Mouse (Mus musculus): ENCODE results near the gene Srpx. TPM values are rescaled to one million over a fixed set of nuclear protein-coding genes. Genes with fewer than 3 reads are reported as not detected.

The Srpx gene
- polyA plus RNA-seq (2017; shearing (Covaris generic)), result not detected

DNA sequence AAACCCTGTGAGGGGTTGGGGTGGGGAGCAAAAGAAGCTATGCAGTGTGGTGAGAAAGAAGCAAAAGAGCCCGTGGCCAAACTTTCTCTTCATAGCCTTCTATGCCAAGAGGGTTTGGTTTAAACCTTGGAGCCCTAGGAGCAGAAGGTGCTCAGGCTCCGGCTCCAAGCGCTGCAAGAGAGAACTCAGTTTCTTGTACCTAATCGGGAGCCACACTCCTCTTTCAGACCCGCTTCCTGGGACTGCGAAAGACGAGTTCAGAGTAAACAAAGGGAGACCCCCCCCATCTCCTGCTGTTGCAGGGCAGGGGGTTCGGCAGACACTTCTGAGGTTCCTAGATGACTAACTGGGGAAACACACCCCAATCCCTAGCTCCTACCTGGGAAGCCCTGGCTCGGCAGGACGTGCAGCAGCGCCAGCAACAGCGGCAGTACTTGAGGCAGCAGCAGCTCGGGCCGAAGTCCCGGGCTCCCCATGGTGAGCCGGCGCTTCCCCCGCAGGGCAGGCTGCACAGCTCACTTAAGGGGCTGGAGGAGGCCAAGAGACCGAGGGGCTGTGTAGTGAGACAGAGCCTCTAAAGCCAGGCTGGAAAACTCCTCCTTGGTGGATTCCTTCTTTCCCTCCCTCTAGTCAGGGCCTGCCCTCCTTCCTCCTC is at the start of gene Srpx:
Srpx (minus strand) TSS at position 645 of the 655 bp plus-strand sequence.
- no peak for ATAC-seq

DNA sequence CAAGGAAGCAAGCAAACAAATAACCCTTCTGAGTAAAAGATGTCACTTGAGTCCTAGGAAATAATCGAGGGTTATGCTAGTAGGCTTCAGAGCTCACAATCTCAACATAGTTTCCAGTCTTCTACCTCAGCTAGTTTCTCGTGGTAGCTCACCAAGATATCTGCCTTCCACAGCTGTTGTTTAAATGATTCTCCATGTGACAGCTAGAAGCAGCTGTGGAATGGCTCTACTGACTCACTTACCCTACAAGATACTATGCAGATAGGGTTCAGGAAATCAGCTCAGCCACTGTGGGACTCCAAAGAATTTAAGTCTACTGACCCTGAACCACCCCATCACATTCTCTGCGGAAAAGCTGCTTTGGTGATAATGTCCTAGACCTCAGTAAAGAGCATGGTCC is 34.9 kb upstream of the Srpx start:
- no peak for ATAC-seq

DNA sequence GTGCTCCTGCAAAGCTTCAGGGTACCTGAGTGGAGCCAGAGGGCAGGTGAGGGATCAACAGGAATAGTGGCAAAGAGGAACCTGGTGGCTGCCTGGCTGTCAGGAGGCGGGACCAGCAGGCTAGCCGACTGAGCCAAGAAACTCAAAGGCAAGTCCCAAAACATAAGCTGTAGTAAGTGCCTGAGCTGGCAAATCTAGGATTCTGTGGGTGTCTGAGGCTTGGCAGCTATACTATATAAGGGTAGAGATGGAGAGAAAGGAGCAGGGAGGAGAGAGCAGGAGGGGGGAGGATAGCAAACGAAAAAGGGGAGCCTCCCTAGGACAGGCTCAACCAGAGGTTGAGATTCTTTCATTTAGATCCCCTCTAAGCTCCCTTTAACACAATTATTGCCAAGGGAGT is 1.7 kb downstream of the Srpx start:
- no peak for ATAC-seq

DNA sequence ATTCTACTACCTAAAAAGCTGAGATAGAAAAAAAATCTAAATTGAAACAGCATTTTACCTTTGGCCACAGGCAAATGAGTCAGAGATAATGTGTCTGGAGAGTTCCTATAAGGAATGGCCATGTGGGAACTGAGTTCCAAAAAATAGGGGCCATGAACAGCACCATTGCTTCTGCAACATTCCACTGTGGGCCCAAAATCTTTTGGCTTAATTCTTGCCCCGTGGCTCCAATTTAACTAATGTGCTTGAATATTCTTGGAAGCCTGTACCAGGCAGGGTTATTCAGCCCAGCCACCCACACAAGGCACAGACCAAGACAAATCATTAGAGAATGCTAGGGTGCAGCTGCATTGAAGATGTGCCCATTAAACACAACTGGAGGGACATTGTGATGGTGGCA is 6.8 kb downstream of the Srpx start:
- no peak for ATAC-seq

DNA sequence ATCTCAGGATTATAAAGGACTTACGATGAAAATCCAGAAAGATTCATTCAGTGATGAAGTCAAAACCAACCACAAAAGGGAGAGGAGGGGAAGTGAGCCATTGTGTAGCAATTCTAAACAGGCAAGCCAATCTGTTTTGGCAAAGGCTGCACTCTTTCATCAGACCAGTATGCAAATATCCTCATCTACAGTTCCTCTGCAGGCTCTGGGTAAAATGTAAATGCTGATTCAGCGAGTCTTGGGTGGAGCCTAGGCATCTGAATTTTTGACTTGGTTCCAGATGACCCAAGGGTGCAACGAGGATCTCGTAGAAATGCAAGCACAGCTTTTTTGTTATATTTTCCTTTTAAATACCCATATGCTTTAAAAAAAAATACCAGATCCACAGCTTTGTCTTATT is 9.0 kb downstream of the Srpx start:
- ATAC-seq, result no peak

DNA sequence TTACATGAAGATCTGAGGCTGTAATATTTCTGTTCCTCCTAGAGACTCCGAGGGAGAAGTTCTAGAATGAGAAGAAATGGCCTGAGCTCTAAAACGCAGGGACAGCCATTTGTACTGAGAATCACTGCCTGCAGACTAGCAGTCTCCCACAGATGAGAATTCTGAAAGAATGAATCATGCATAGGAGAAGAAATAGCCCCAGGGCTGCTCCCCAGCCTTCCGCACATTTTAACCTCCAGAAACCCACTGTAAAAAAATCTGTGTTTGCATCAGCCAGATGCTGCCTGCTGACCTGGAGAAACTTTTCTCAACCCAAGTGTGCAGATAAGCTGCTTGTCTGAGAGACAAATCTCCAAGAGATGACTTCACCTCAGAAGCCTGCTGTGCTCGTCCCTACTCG is 12.0 kb downstream of the Srpx start:
- ATAC-seq, result no peak

DNA sequence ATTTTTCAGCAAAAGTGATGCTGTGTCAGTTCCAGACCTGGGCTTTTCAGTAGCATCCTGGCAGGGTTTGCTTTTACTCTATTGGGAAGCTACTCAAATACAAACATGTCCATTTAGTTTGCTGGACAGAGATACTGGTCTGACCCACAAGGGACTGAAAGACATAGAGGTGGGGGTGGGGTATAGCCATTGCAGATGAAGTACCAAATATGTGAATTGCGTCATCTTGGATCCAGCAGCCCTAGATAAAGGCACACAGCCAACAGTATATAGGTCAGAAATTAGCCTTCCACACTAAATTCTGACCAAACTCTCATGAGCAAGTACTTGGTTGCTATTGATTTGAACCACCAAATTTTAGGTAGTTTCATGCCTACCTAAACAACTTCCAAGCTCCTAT is 14.8 kb downstream of the Srpx start:
- no peak for ATAC-seq

DNA sequence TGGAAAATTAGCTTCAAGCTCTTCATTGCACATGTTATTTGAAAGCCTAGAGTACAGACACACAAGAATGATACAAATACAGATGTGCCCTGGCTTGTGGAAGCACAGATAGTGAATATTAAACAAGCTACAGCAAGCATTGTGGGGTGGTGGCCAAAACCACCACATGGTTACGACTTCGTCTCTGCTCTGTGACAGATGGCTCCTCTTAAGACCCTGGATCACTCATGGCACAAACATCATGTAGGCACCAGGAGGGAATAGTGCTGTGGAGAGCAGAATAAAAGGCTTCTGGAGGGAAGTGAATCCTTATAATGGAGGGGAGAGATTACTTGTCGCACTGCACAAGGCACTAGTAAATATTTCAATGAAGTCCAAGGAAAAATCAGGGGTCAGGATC is 21.7 kb downstream of the Srpx start:
- no peak for ATAC-seq

DNA sequence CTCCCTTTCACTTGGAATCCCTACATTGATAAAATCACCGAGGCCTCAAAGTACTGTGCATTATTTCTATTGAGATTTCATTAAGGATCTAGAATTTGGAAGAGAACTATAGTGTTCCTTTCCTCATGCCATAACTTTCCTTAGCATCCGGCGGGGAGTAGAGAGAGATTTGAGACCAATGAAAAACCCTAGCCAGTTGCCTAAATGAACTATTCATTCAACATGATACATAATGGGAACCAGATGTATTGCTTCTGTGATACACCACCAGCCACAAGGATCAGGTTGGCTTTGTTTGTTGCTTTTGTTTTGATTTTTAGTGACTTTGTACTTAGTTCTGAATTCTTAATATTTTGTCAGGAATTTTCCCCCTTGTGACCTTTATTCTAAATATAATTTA is 37.1 kb downstream of the Srpx start:
- no peak for ATAC-seq

DNA sequence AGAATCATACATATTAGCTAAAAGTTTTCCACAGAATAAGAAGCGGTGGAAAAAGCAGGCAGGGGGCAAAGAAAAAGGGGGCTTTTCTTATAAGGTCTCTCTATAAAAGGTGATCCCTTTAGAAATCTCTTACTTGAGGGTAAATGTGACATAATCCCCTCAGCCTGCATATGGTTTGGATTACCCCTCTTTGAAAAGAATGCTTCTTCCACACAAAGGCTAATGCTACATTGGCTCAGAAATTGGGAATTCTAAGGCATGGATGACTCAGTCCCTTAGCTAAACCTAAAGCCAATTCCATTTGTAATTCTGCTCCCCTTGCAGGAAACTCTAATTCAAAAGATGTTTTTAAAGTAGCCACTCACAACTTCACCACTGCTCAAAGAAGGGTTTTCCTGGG is 37.5 kb downstream of the Srpx start:
- no peak for ATAC-seq

DNA sequence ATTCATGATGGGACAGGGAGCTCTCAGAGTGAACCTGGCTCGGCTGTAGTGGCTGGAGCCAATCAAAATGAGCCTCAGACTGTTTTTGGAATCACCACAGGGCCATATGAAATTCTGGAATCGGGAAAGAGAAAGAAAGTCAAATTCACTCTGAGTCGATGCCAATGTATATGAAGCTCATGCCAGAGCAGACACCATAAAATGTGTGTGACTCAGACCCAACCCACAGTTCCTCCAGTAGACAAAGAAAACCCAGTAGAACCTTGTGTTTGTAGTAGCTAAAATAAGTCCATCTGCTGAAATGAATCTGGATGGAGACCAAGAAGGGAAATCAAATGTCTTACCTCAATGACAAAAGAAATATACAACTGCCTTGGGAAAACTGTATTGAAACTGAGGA is 43.5 kb downstream of the Srpx start:
- no peak for ATAC-seq

DNA sequence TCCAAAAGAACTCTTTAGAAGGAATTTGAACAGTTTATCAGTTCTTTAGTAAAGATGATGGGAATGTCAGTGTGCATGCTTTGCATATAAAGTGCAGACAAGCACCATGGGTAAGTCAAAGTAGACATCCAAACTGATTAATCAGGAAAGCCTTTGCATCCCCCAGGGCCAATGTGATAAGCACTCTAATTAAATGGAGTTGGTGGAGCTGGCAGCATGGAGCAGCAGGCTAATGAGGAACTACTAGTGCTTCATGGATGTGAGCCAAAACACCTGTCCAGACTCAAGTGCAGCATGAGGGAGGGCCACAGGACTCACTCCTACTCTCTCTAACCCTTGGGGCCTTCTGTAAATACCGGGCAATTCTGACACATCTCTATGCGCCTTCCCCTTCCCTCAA is 46.0 kb downstream of the Srpx start:
- no peak for ATAC-seq

DNA sequence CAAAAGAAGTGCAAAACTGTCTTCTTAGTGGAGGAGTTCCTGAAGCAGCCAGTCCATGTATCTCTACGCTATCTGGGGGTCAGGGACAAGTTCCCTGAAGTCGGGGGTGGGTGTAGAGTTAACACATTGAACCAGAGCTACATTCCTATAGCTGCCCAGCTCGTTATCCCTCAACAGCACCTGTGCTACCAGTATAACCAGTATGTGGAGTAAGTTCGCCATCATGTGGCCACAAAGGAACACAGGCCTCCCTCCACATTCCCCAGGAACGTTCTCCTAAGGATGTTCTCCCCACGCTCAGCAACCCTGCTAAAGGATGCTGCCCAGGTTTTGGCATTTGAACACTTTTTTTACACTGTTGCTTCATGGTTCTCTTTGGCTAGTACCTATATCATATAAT is 46.8 kb downstream of the Srpx start:
- no peak for ATAC-seq

DNA sequence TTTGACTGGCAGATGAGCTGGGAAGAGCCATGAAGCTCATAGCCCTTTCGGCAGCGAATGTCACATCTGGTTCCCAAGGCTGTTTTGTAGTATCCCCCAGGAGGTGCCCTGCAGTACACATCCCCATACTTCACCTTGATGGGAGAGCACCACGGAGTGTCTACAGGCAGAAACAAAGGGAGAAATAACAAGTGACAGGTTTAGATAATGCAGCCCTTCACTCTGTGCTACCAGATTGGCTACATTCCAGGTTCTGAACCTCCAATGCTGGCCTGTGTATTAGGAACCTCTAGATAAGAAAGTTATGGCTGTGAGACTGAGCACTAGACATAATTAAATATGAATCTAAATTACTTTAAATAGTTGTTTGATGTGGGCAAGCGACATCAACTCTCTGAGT is 48.1 kb downstream of the Srpx start:
- no peak for ATAC-seq

DNA sequence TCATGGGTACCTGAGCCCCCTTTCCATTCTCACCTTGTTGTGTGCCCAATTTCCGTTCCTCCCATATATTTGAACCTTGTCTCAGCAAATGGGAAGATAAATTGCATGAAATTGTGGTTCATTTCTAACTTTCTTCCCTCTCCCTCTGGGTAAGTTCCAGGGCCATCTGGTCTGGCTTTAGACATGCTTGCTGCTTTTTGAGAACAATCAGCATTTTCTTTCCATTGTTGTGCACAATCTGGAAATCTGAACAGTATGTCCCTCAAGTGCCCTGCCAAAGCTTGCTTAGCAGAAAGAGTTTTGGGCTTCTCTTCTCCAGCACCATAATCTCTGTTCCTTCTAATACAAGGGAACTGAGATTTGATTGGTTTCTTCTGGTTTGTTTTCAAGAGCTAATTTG is 53.7 kb downstream of the Srpx start:
- ATAC-seq, result no peak

DNA sequence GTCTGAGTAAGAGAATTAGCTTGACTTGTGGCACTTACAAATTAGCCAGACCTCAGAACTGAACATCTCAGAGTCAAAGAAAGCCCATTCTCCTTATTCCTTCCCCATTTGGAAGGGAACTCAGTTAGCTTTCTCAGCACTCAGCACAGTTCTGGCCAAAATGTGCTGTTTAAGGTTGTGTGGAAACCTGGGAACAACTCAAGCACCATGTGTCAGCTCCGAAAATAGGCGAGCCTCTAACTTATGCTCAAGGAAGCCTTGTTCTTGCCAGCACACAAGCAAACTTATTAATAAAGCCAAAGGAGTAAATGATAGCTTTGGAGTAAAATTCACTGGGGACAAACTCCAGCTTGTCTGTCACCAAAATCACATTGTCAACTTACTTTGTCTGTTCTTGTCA is 54.1 kb downstream of the Srpx start:
- ATAC-seq, result no peak

DNA sequence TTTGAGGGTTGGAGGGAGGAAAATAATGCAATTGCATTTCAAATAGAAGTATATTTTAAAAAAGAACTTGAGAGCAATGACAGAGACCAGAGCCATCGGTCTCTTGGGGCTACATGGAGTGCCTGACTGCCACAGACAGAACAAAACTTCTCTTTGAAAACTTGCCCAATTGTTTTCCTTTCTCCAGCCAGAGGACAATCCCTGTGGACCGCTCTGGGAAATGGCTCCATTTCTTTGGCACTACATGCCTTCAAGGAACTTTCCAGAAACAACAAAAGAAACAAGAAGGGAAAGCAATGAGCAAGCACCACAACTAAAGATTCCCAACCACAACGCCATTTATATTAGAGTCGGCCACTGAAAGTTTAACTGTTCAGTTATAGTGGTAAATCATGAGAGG is 55.3 kb downstream of the Srpx start:
- no peak for ATAC-seq

DNA sequence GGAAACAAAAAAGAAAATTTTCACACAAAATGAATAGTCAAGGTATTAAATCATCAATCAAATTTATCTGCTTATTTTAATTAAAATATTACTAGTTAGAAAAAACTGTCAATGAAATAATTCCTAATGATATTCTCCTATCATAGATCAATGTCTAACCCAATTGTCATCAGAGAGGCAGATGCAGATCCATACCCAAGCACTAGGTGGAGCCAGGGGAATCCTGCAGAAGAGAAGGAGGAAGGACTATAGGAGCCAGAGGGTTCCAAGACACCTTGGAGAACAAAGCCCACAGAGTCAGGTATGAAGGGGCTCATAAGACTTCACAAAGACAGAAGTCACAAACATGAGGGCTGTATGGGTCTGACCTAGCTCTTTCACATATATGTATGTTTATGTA is 82.8 kb downstream of the Srpx start:
- no peak for ATAC-seq

DNA sequence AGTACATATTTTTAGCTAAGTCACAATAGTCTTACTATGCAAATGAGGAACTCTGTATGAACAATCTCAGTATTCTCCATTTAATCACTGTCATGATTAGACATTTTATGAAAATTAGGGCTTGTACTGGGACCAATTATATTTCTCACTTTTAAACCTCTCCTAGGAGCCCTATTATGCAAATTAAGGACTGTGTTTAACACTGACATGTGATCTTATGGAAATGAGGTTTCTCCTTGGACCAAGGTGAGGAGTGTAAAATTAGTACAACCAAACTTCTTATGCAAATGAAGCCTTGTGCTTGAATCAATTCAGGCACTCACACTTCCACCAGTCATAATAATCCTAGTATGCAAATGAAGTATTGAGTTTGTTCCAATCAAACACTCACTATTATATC is 107.3 kb downstream of the Srpx start:
- ATAC-seq, result no peak

DNA sequence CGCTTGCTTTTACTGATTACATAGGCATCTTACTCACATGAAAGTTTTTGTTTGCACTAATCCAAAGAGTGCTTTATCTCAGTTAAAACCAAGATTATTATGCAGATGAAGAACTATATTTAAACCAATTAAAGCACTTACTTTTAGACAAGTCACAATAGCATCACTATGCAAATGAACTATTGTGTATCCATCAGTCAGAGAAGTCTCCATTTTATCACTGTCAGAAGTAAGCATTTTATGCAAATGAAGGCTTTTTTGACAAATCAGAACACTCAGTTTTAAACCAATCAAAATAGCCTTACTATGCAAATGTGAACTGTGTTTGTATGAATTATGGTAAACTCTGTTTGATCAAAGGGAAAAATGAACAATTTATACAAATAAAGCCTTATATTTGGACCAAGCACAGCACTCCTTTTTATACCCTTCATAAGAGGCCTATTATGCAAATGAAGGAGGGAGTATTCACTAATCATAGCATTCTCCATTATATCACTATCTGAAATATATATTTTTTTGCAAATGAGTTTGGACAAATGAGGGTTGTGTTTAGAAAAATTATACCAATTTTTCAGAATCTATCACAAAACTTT is 109.7 kb downstream of the Srpx start:
- no peak for ATAC-seq

DNA sequence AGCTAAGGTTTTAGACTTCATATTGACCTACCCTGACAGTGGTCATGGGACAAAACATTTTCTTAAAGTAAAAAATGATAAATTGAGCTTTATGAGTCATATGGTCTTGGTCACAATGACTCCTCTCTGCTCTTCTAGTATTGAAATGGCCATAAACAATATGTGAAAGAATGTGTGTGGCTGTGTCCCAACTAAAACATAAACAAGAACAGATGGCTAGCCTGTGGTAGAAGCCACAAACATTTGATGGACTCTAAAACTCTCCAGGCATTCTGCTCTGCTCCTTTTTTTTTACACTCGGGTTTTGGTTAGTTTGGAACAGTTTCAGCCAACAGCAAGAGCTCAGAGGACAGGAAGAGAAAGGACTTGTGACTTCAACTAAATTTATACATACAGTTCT is 111.6 kb downstream of the Srpx start:
- ATAC-seq, result no peak

DNA sequence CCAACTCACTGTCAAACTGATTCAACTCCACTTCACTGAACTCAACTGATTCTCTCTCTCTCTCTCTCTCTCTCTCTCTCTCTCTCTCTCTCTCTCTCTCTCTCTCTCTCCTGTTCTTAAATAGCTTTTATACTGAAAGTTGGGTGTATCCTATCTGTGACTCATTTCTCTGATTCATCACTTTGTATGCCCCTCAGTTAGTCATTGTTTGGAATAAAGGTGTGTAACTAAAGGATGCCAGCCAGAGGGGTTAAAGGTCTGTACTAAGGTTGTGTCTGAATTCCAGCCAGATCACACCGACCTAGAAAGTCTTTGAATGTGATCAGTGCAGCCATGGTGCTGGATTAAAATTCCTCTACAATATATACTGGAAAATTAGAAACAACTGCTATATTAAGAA is 116.8 kb downstream of the Srpx start:
- no peak for ATAC-seq

All from activated CD4-positive, CD25-positive, alpha-beta regulatory T cell, adult 4 months (primary cell).